Mouse (Mus musculus): ENCODE measurements around the gene Sema4c. TPM values are rescaled to one million over a fixed set of nuclear protein-coding genes. Genes with fewer than 3 reads are reported as not detected.

The Sema4c gene
- polyA plus RNA-seq, 1 experiment from 2014 or later = 6.9 TPM

- Histone ChIP-seq H3K4me1 (ENCODE audit: control insufficient read depth, insufficient read depth, low read length) (peaks cover 3% of the 10 kb centered on the region; the same call in 1 of the 2 replicates), H3K36me3 (ENCODE audit: control insufficient read depth, insufficient read depth, low read length) (no peaks in the 10 kb centered on the region), H3K9ac (ENCODE audit: low read length) (no peak overlapping the region), H3K4me3 (ENCODE audit: low read depth, low read length) (no peak overlapping the region), H3K27ac (ENCODE audit: low read depth, low read length) (no peak overlapping the region), H3K9me3 (replicated peaks; ENCODE audit: control insufficient read depth, low read length) (no peaks in the 10 kb centered on the region), H3K4me2 (ENCODE audit: low read length) (no peak overlapping the region), H3K27me3 (replicated peaks; ENCODE audit: control insufficient read depth, insufficient read depth, low read length) (no peaks in the 10 kb centered on the region)
- WGBS = 78% methylated on average over 4 of the region's 4 CpGs
- ATAC-seq (no peak), DNase-seq (ENCODE audit: low spot score) (no peak)
Measured at GRCm38 (mm10) chr1:36563632-36564031, 5.5 kb upstream of the Sema4c start.

DNA sequence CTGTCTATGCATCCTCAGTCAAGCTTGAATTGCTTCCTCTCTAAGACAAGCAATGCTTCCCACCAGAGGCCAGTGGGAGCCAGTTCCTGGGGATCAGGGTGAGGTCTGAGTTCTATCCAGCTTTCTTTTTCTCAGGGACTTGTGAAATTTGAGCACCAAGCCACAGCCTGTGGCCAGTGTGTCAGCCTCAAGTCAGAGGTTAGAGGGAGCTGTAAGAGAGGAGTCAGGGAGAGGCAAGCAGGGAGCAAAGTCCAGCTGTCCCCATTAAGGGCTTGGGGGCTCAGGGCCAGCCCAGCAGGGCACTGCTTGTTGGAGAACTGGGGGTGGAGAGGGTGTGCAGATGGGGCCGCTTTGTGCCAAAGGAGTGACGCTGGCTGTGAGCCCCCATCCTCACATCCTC is 5.0 kb upstream of the Sema4c start:
- DNase-seq (ENCODE audit: low spot score) (no peak), ATAC-seq (no peak)
- Histone ChIP-seq H3K9me3 (replicated peaks; ENCODE audit: control insufficient read depth, low read length) (no peaks in the 10 kb centered on the region), H3K27me3 (replicated peaks; ENCODE audit: control insufficient read depth, insufficient read depth, low read length) (no peaks in the 10 kb centered on the region), H3K27ac (ENCODE audit: low read depth, low read length) (no peak overlapping the region), H3K4me2 (ENCODE audit: low read length) (no peak overlapping the region), H3K4me1 (ENCODE audit: control insufficient read depth, insufficient read depth, low read length) (peaks cover 6% of the 10 kb centered on the region; the same call in 1 of the 2 replicates), H3K36me3 (ENCODE audit: control insufficient read depth, insufficient read depth, low read length) (no peaks in the 10 kb centered on the region), H3K9ac (ENCODE audit: low read length) (no peak overlapping the region), H3K4me3 (ENCODE audit: low read depth, low read length) (no peak overlapping the region)
- 73% methylated on average over 2 of the region's 2 CpGs for WGBS

- Histone ChIP-seq H3K4me1 (ENCODE audit: control insufficient read depth, insufficient read depth, low read length) (peaks cover 6% of the 10 kb centered on the region; the same call in 1 of the 2 replicates), H3K4me2 (ENCODE audit: low read length) (no peak overlapping the region), H3K36me3 (ENCODE audit: control insufficient read depth, insufficient read depth, low read length) (no peaks in the 10 kb centered on the region), H3K9ac (ENCODE audit: low read length) (no peak overlapping the region), H3K9me3 (replicated peaks; ENCODE audit: control insufficient read depth, low read length) (no peaks in the 10 kb centered on the region), H3K27ac (ENCODE audit: low read depth, low read length) (no peak overlapping the region), H3K4me3 (ENCODE audit: low read depth, low read length) (no peak overlapping the region), H3K27me3 (replicated peaks; ENCODE audit: control insufficient read depth, insufficient read depth, low read length) (no peaks in the 10 kb centered on the region)
- DNase-seq (ENCODE audit: low spot score) = no peak
- WGBS = 74% methylated on average over 4 of the region's 4 CpGs
- no peak for ATAC-seq
Measured at GRCm38 (mm10) chr1:36562388-36562787, 4.2 kb upstream of the Sema4c start.

DNA sequence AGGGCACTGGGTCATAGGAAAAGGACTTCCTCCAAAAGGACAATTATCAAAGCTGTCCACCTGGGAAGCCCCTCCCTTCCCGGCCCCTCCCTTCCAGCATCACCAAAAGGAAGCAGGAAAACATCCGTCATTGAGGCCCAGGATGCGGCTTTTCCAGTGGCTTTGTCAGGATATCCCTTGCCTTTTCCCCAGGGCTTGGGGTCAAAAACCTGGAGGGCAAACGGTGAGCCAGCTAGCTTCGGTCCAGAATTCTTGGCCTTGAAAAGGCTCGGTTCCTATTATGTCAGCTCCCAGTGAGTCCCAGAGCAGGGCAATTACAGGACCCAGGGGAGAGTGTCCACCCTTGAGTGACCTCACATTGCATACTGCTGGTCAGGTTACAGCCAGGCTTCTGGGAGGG is 2.8 kb upstream of the Sema4c start:
- Histone ChIP-seq H3K9ac (ENCODE audit: low read length) (no peak overlapping the region), H3K4me2 (ENCODE audit: low read length) (no peak overlapping the region), H3K4me3 (ENCODE audit: low read depth, low read length) (no peak overlapping the region), H3K4me1 (ENCODE audit: control insufficient read depth, insufficient read depth, low read length) (peaks cover 6% of the 10 kb centered on the region; the same call in 1 of the 2 replicates), H3K9me3 (replicated peaks; ENCODE audit: control insufficient read depth, low read length) (no peaks in the 10 kb centered on the region), H3K27me3 (replicated peaks; ENCODE audit: control insufficient read depth, insufficient read depth, low read length) (no peaks in the 10 kb centered on the region), H3K27ac (ENCODE audit: low read depth, low read length) (no peak overlapping the region), H3K36me3 (ENCODE audit: control insufficient read depth, insufficient read depth, low read length) (no peaks in the 10 kb centered on the region)
- no peak for ATAC-seq
- 72% methylated on average over 6 of the region's 6 CpGs for WGBS
- no peak for DNase-seq (ENCODE audit: low spot score)

DNA sequence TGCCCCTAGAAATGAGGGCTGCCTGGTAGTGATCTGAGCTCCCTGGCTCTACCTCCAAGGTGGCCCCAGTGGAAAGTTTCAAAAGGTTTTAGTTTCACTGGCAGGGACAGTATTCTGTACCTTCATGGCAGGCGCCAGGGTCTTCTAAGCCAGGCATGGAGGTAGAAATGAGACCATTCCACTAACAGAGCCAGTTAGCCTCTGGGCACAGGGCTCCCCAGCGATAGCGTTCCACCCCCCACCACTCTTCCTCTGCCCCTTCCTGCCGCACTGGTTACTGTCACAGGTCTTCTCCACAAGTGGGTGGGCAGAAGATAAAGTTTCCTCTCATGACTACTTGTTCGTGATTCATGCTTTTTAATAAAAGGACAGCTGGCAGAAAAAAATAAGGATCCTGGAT is 1.7 kb upstream of the Sema4c start:
- no peak for ATAC-seq

DNA sequence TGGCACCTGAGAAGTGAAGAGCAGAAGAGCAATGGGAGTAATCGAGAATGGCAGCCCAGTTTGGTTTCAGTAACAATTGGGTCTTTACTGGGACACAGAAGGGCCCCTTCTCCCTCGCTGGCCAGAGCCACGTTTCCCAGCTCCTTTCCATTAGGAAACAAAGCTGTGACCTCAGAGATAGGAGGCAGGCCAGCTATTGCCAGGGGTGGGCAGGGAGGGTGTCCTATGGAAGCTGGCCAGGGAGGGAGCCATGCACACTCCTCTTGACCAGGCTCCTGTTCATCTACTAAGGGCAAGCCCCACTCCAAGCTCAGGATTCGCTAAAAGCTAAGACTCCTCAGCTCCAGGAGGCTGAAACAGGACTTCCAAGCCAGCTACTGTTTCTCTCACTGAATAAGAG is 1.1 kb upstream of the Sema4c start:
- ATAC-seq (no peak), DNase-seq (ENCODE audit: low spot score) (no peak)
- peaks cover 9% of the 10 kb centered on the region for H3K36me3 ChIP-seq (ENCODE audit: control insufficient read depth, insufficient read depth, low read length)
- H3K4me1 ChIP-seq (ENCODE audit: control insufficient read depth, insufficient read depth, low read length) = peaks cover 20% of the 10 kb centered on the region
- 12% methylated on average over 4 of the region's 4 CpGs for WGBS
- no peaks in the 10 kb centered on the region for H3K9me3 ChIP-seq (replicated peaks; ENCODE audit: control insufficient read depth, low read length)
- no peak overlapping the region for H3K4me3 ChIP-seq (ENCODE audit: low read depth, low read length)
- no peak overlapping the region for H3K4me2 ChIP-seq (ENCODE audit: low read length)
- no peaks in the 10 kb centered on the region for H3K27me3 ChIP-seq (replicated peaks; ENCODE audit: control insufficient read depth, insufficient read depth, low read length)
- H3K9ac ChIP-seq (ENCODE audit: low read length) = no peak overlapping the region
- no peak overlapping the region for H3K27ac ChIP-seq (ENCODE audit: low read depth, low read length)

More for the DNA sequence above, 1.7 kb upstream of the Sema4c start:
- 72% methylated on average over 5 of the region's 5 CpGs for WGBS
- Histone ChIP-seq H3K4me2 (ENCODE audit: low read length) (no peak overlapping the region), H3K27ac (ENCODE audit: low read depth, low read length) (no peak overlapping the region), H3K4me3 (ENCODE audit: low read depth, low read length) (no peak overlapping the region), H3K9me3 (replicated peaks; ENCODE audit: control insufficient read depth, low read length) (no peaks in the 10 kb centered on the region), H3K9ac (ENCODE audit: low read length) (no peak overlapping the region), H3K4me1 (ENCODE audit: control insufficient read depth, insufficient read depth, low read length) (peaks cover 16% of the 10 kb centered on the region), H3K36me3 (ENCODE audit: control insufficient read depth, insufficient read depth, low read length) (peaks cover 3% of the 10 kb centered on the region; the same call in 1 of the 2 replicates), H3K27me3 (replicated peaks; ENCODE audit: control insufficient read depth, insufficient read depth, low read length) (no peaks in the 10 kb centered on the region)
- no peak for DNase-seq (ENCODE audit: low spot score)

DNA sequence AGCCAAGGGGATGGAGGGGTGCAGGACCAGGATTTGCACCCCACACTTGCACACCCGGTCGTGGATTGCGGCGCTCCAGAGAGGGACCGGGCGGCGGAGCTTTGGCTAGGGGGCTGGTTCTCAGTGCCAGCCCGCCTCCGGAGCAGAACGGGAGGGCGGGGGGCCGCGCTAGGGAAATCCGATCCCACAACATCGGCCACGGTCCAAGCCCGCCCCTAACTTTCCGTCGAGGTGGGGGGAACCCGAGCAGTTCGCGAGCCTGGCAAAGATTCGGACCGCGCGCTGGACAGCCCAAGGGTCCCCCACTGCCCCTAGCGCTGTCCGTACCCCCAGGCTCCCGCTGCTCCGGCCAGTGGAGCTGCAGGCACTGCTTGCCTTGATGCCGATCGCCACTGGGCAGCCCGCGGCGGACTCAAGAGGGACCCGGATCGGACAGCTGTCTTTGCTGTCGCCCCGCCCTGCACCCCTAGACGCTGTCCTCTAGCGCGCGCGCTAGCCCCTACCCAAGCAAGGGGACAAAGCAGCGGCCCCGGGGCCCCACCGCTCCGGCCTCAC is 615 bp downstream of the Sema4c start:
- Histone ChIP-seq H3K9ac (ENCODE audit: low read length) (peak overlapping the region; percentile 100), H3K27me3 (replicated peaks; ENCODE audit: control insufficient read depth, insufficient read depth, low read length) (no peaks in the 10 kb centered on the region), H3K4me3 (ENCODE audit: low read depth, low read length) (peak overlapping the region; percentile 99), H3K4me1 (ENCODE audit: control insufficient read depth, insufficient read depth, low read length) (peaks cover 20% of the 10 kb centered on the region), H3K36me3 (ENCODE audit: control insufficient read depth, insufficient read depth, low read length) (peaks cover 26% of the 10 kb centered on the region), H3K9me3 (replicated peaks; ENCODE audit: control insufficient read depth, low read length) (no peaks in the 10 kb centered on the region), H3K27ac (ENCODE audit: low read depth, low read length) (peak overlapping the region; percentile 100), H3K4me2 (ENCODE audit: low read length) (peak overlapping the region; percentile 99)
- peak; percentile 62 for ATAC-seq
- under 1% methylated on average over 48 of the region's 48 CpGs for WGBS
- DNase-seq (ENCODE audit: low spot score) = peak; percentile 82

DNA sequence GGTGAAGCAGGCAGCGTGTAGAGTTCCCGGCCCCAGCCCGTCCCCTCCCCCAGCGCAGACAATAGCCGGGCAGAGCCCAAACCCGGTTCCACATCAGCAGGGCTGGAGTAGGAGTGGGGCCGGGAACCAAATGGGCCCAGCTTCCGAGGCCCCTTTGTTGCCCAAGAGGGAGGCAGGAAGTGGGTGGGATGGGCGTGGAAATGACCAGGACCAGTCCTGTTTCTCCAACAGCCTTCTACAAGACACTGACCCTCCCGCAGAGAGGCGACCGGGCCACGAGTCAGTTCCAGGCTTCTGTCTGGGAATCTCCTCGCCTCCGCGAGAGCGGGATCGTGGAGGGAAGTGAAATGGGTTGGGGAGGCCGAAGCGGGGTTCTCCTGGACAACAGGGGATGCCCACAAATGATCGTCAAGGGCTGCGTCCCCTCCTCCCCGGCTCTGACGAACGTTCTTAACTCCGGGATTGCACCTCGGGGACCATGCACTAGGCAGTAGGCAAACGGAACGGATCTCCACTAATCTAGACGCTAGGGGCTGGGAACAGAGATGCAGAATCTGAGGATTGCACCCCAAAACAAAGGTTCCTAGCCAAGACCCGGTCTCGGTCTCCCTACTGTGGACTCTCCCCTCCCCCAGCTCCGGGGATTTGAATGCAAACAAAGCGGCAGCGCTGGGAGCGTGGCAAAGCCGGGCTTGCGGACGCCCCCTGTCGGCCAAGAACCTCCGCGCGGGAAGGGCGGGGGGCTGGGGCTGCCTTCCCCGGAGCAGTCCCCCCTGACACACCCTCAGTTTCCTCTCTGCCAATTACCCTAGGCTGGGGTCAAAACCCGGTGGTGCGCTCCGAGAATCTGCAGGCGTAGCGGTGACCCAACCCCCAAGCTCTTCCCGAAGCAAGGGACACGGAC is 1.3 kb downstream of the Sema4c start:
- Histone ChIP-seq H3K27ac (ENCODE audit: low read depth, low read length) (peak overlapping the region; percentile 100), H3K9ac (ENCODE audit: low read length) (peak overlapping the region; percentile 100), H3K36me3 (ENCODE audit: control insufficient read depth, insufficient read depth, low read length) (peaks cover 34% of the 10 kb centered on the region), H3K9me3 (replicated peaks; ENCODE audit: control insufficient read depth, low read length) (no peaks in the 10 kb centered on the region), H3K27me3 (replicated peaks; ENCODE audit: control insufficient read depth, insufficient read depth, low read length) (no peaks in the 10 kb centered on the region), H3K4me1 (ENCODE audit: control insufficient read depth, insufficient read depth, low read length) (peaks cover 20% of the 10 kb centered on the region), H3K4me2 (ENCODE audit: low read length) (peak overlapping the region; percentile 99), H3K4me3 (ENCODE audit: low read depth, low read length) (peak overlapping the region; percentile 99)
- WGBS = under 1% methylated on average over 52 of the region's 52 CpGs
- ATAC-seq = peak; percentile 84
- peak; percentile 97 for DNase-seq (ENCODE audit: low spot score)

Data from forebrain, embryonic 14.5 days (tissue).